Comparison of ENCODE assay signal across 29 mouse cellular contexts in genomic region chr7:126926299-126926698, GRCm38 (mm10). TPM values are rescaled to one million over a fixed set of nuclear protein-coding genes. Genes with fewer than 3 reads are reported as not detected.
DNase-seq lines count a peak whose midpoint lies in the region; ATAC-seq and TF ChIP-seq lines count a peak whose summit lies in the region.
"Had no signal": no experiment of that assay in that cellular context is flagged by ENCODE, and none has a peak within 500 bp of the region (broad histone marks: within the 10 kb centered on the region; RNA-seq: fewer than 3 reads in every experiment).

No protein-coding gene starts in this region.

- no peak overlapping the region for H3K27ac ChIP-seq in liver, embryonic 14.5 days
- H3K27ac ChIP-seq in forebrain, postnatal 0 days (ENCODE audit: low read depth, low read length) = no peak overlapping the region
- H3K27ac ChIP-seq: embryonic facial prominence, embryonic 15.5 days; hindbrain, embryonic 14.5 days; intestine, embryonic 15.5 days; limb, embryonic 15.5 days; midbrain, embryonic 12.5 days had no signal

- H3K4me1 ChIP-seq in lung, adult 2 months (ENCODE audit: control insufficient read depth, insufficient read depth, low read length) = peaks cover 2% of the 10 kb centered on the region; the same call in 1 of the 2 replicates
- peaks cover 21 to 35% of the 10 kb centered on the region in 2 experiments for H3K4me1 ChIP-seq in liver, embryonic 14.5 days (replicated peaks; ENCODE audit: control insufficient read depth in 2 of 2, insufficient read depth in 2 of 2, low read length in 1 of 2)
- peaks cover 8% of the 10 kb centered on the region; the same call in 1 of the 2 replicates for H3K4me1 ChIP-seq in forebrain, postnatal 0 days (ENCODE audit: insufficient read depth)

- H3K9me3 ChIP-seq in liver, embryonic 14.5 days (ENCODE audit: control insufficient read depth, low read length) = no peaks in the 10 kb centered on the region
- H3K9me3 ChIP-seq in forebrain, postnatal 0 days (ENCODE audit: low read length) = no peaks in the 10 kb centered on the region
- H3K9me3 ChIP-seq: embryonic facial prominence, embryonic 15.5 days; heart, embryonic 12.5 days; intestine, embryonic 15.5 days; limb, embryonic 15.5 days; midbrain, embryonic 12.5 days had no signal

- H3K27me3 ChIP-seq in liver, embryonic 14.5 days (ENCODE audit: control insufficient read depth, insufficient read depth, low read length) = no peaks in the 10 kb centered on the region
- H3K27me3 ChIP-seq in forebrain, postnatal 0 days (ENCODE audit: insufficient read depth, low read length) = no peaks in the 10 kb centered on the region
- H3K27me3 ChIP-seq: embryonic facial prominence, embryonic 15.5 days; heart, embryonic 12.5 days; intestine, embryonic 15.5 days; limb, embryonic 15.5 days; midbrain, embryonic 12.5 days; Patski had no signal

- no peak for TF ChIP-seq CTCF in lung, adult 2 months (IDR thresholded peaks at IDR 0.05; ENCODE audit: insufficient read depth, low read length)
- no peak for TF ChIP-seq CTCF in liver, embryonic 14.5 days (IDR thresholded peaks at IDR 0.05; ENCODE audit: low read depth)
- no peak for TF ChIP-seq CTCF in forebrain, postnatal 0 days (IDR thresholded peaks at IDR 0.05; ENCODE audit: low read depth)

- H3K36me3 ChIP-seq in liver, embryonic 14.5 days (replicated peaks; ENCODE audit: control insufficient read depth, insufficient read depth, low read depth) = no peaks in the 10 kb centered on the region
- H3K36me3 ChIP-seq in forebrain, postnatal 0 days (ENCODE audit: insufficient read depth) = no peaks in the 10 kb centered on the region
- H3K36me3 ChIP-seq: intestine, embryonic 15.5 days had no signal

- H3K9ac ChIP-seq in liver, embryonic 14.5 days (replicated peaks) = no peak overlapping the region
- no peak overlapping the region for H3K9ac ChIP-seq in forebrain, postnatal 0 days
- H3K9ac ChIP-seq: embryonic facial prominence, embryonic 15.5 days; heart, embryonic 12.5 days; hindbrain, embryonic 14.5 days; intestine, embryonic 15.5 days; limb, embryonic 15.5 days; midbrain, embryonic 12.5 days had no signal

- WGBS in lung, adult 2 months = 23% methylated on average over 3 of the region's 3 CpGs
- WGBS in liver, embryonic 14.5 days (ENCODE audit: insufficient replicate concordance) = 11% methylated on average over 3 of the region's 3 CpGs
- WGBS in forebrain, postnatal 0 days = 63% methylated on average over 3 of the region's 3 CpGs

- TF ChIP-seq EP300 in liver, embryonic 14.5 days (IDR thresholded peaks at IDR 0.05; ENCODE audit: low read depth) = 0 out of 2 replicates have a peak, but pooled peaks have one; percentile 14

- no peak; the same call in 1 of the 2 replicates for ATAC-seq in liver, embryonic 14.5 days (ENCODE audit: insufficient read depth)
- no peak for ATAC-seq in forebrain, postnatal 0 days
- ATAC-seq: forebrain, embryonic 14.5 days; intestine, embryonic 15.5 days; lung, postnatal 0 days; Patski had no signal

- DNase-seq in lung, postnatal 36 days = peak; percentile 19
- DNase-seq in lung, adult 2 months = no peak
- DNase-seq in c-Kit-positive CD71-positive TER-119-negative erythroid progenitor cells, embryonic 14.5 days (ENCODE audit: low read depth) = peak; percentile 42
- no peak for DNase-seq in liver, embryonic 14.5 days (ENCODE audit: low read depth in 3 of 3, low spot score in 3 of 3)
- DNase-seq in ovary, adult 18-20 months (ENCODE audit: low spot score) = no peak
- DNase-seq in T-cell, adult 2 months (ENCODE audit: low spot score) = no peak
- no peak for DNase-seq in forebrain, postnatal 0 days
- DNase-seq: adrenal gland, adult 2 months; cerebellum, adult 18-20 months; cerebellum, postnatal 14 days; embryo, embryonic 11 days; gastrocnemius, postnatal 14 days; heart, adult 11 months; heart, postnatal 10 days; kidney, adult 9 months; kidney, postnatal 25 days; left cerebral cortex, postnatal 4 days; thymus, adult 18-20 months; thymus, postnatal 4 days had no signal

- no peak for TF ChIP-seq POLR2A in lung, adult 2 months (IDR thresholded peaks at IDR 0.05; ENCODE audit: borderline replicate concordance, extremely low read depth, low read depth, low read length)

- no peak overlapping the region for H3K4me2 ChIP-seq in liver, embryonic 14.5 days (ENCODE audit: low read depth)
- H3K4me2 ChIP-seq in forebrain, postnatal 0 days (ENCODE audit: low read depth) = no peak overlapping the region
- H3K4me2 ChIP-seq: embryonic facial prominence, embryonic 15.5 days; heart, embryonic 12.5 days; hindbrain, embryonic 14.5 days; intestine, embryonic 15.5 days; limb, embryonic 15.5 days; midbrain, embryonic 12.5 days had no signal

- no peak overlapping the region for H3K4me3 ChIP-seq in lung, adult 2 months (replicated peaks; ENCODE audit: extremely low read depth, low read depth, low read length)
- no peak overlapping the region for H3K4me3 ChIP-seq in liver, embryonic 14.5 days (ENCODE audit: insufficient read depth in 1 of 2, low read depth in 2 of 2, low read length in 2 of 2)
- no peak overlapping the region for H3K4me3 ChIP-seq in forebrain, postnatal 0 days (ENCODE audit: low read depth, low read length)
- H3K4me3 ChIP-seq: embryonic facial prominence, embryonic 15.5 days; heart, embryonic 12.5 days; intestine, embryonic 15.5 days; limb, embryonic 15.5 days; midbrain, embryonic 12.5 days had no signal

RNA-seq across cellular contexts. Expression of gene Kctd13, which starts 2.4 kb away (rescaled TPM):
- 22.4 and 24.5 TPM in 2 replicates for polyA plus RNA-seq in lung, adult 2 months (2012; rRNA removed)
- polyA plus RNA-seq in liver, embryonic 14.5 days (2012; rRNA removed) = 4.0 and 4.3 TPM in 2 replicates
- polyA plus RNA-seq in liver, embryonic 14.5 days (2014; fragmentation: Nextera tagmentation; extraction: Ambion mirVana) = 3.0 and 4.8 TPM in 2 replicates
- 140 and 142 TPM in 2 replicates for total RNA-seq in forebrain, postnatal 0 days (2014; rRNA removed)
- 218 and 222 TPM in 2 replicates for polyA plus RNA-seq in forebrain, postnatal 0 days (2015; fragmentation: Nextera tagmentation; extraction: Ambion mirVana)

RNA-seq across cellular contexts. Expression of gene Tmem219, which starts 3.6 kb away (rescaled TPM):
- 83.6 and 92.9 TPM in 2 replicates for polyA plus RNA-seq in lung, adult 2 months (2012; rRNA removed)
- polyA plus RNA-seq in liver, embryonic 14.5 days (2012; rRNA removed) = 10.8 and 15.3 TPM in 2 replicates
- 15.7 and 17.1 TPM in 2 replicates for polyA plus RNA-seq in liver, embryonic 14.5 days (2014; fragmentation: Nextera tagmentation; extraction: Ambion mirVana)
- 22.8 and 23.8 TPM in 2 replicates for total RNA-seq in forebrain, postnatal 0 days (2014; rRNA removed)
- 44.7 and 45.4 TPM in 2 replicates for polyA plus RNA-seq in forebrain, postnatal 0 days (2015; fragmentation: Nextera tagmentation; extraction: Ambion mirVana)

RNA-seq across cellular contexts. Expression of gene Asphd1, which starts 23.1 kb away (rescaled TPM):
- polyA plus RNA-seq in lung, adult 2 months (2012; rRNA removed) = not detected in 2 replicates
- 0.04 TPM in 1 of 2 replicates, not detected in the other for polyA plus RNA-seq in liver, embryonic 14.5 days (2012; rRNA removed)
- not detected in 2 replicates for polyA plus RNA-seq in liver, embryonic 14.5 days (2014; fragmentation: Nextera tagmentation; extraction: Ambion mirVana)
- total RNA-seq in forebrain, postnatal 0 days (2014; rRNA removed) = 14.3 and 37.2 TPM in 2 replicates
- polyA plus RNA-seq in forebrain, postnatal 0 days (2015; fragmentation: Nextera tagmentation; extraction: Ambion mirVana) = 10.3 and 13.6 TPM in 2 replicates
- total RNA-seq: gastrocnemius, postnatal 14 days; heart, postnatal 10 days; neutrophil, adult 5-6 weeks had no signal
- polyA plus RNA-seq: heart, embryonic 12.5 days; limb, embryonic 15.5 days; lung, postnatal 0 days; Patski had no signal

RNA-seq across cellular contexts. Expression of gene Sez6l2, which starts 24.1 kb away (rescaled TPM):
- polyA plus RNA-seq in lung, adult 2 months (2012; rRNA removed) = 1.0 TPM in 2 replicates
- 0.19 and 0.40 TPM in 2 replicates for polyA plus RNA-seq in liver, embryonic 14.5 days (2012; rRNA removed)
- polyA plus RNA-seq in liver, embryonic 14.5 days (2014; fragmentation: Nextera tagmentation; extraction: Ambion mirVana) = not detected in 2 replicates
- total RNA-seq in forebrain, postnatal 0 days (2014; rRNA removed) = 104 and 160 TPM in 2 replicates
- polyA plus RNA-seq in forebrain, postnatal 0 days (2015; fragmentation: Nextera tagmentation; extraction: Ambion mirVana) = 38.3 and 45.3 TPM in 2 replicates

RNA-seq across cellular contexts. Expression of gene Taok2, which starts 41.8 kb away (rescaled TPM):
- polyA plus RNA-seq in lung, adult 2 months (2012; rRNA removed) = 174 and 210 TPM in 2 replicates
- polyA plus RNA-seq in liver, embryonic 14.5 days (2012; rRNA removed) = 16.2 and 16.3 TPM in 2 replicates
- polyA plus RNA-seq in liver, embryonic 14.5 days (2014; fragmentation: Nextera tagmentation; extraction: Ambion mirVana) = 6.3 and 7.0 TPM in 2 replicates
- total RNA-seq in forebrain, postnatal 0 days (2014; rRNA removed) = 100 and 110 TPM in 2 replicates
- polyA plus RNA-seq in forebrain, postnatal 0 days (2015; fragmentation: Nextera tagmentation; extraction: Ambion mirVana) = 30.5 and 42.6 TPM in 2 replicates

Comparison
In these comparisons a context has a peak if more than half of its experiments do, and no peak if none do; other contexts are left out.
1. DNase-seq: peak in lung, postnatal 36 days (single experiment) and c-Kit-positive CD71-positive TER-119-negative erythroid progenitor cells, embryonic 14.5 days (single experiment); none in lung, adult 2 months (single experiment), liver, embryonic 14.5 days (0 of 3), ovary, adult 18-20 months (single experiment), T-cell, adult 2 months (single experiment) and forebrain, postnatal 0 days (single experiment).
2. RNA of gene Asphd1, which starts 23.1 kb away (polyA plus RNA-seq): 10.3 to 13.6 TPM in forebrain, postnatal 0 days; not detected in lung, adult 2 months and 0.04 TPM in liver, embryonic 14.5 days; every median in the first group is over 10 times any median in the second.